ENCODE assay signal across 8 mouse cellular contexts in the genomic region with DNA sequence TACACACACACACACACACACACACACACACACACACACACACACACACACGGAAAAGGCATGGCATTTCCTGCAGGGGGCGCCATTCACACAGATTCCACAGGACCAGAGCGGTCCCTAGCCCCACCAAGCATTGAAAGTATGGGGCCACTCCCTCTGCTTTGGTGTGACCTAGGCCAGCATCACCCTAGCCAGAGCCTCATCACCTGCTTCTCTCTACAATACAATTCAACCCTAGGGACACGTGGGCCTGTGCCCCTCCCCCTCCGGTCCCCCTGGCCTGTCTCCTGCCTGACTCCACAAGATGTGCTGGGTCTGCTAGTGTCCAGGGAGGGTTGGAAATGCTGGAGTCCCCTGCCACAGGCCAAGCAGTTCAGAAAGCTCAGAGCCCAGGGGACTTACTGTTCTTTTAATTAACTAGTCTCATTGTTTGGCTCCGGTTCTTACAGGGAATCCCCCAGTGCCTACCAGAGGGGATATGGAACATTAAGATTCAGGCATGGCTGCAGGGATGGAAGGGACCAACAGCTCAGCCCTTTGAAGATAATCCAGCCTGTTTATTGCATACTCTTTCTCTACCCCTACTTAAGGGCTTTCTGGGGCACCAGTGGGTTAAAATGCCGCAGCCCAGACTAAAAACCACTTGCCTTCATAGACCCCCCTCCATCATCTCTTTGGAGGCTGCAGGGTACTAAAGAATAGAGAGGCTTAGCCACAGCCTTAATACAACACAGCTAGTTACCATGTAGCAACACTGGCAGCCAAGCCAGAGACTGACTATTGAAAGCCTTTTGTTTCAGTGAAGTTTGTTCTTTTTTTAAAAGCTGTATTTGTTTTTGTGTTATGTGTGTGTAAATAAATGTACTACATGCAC.
DNase-seq lines count a peak whose midpoint lies in the region; ATAC-seq and TF ChIP-seq lines count a peak whose summit lies in the region.

No protein-coding gene starts in this region.

- no peaks in the 10 kb centered on the region for H3K36me3 ChIP-seq in embryonic facial prominence, embryonic 10.5 days (replicated peaks)
- no peaks in the 10 kb centered on the region for H3K36me3 ChIP-seq in hindbrain, postnatal 0 days (ENCODE audit: insufficient read depth, low read length)
- no peaks in the 10 kb centered on the region for H3K36me3 ChIP-seq in neural tube, embryonic 12.5 days
- no peaks in the 10 kb centered on the region for H3K36me3 ChIP-seq in heart, embryonic 11.5 days (ENCODE audit: control insufficient read depth, insufficient read depth, low read length)

- H3K9ac ChIP-seq in hindbrain, postnatal 0 days (replicated peaks; ENCODE audit: low read length) = no peak overlapping the region
- H3K9ac ChIP-seq in neural tube, embryonic 12.5 days = no peak overlapping the region
- no peak overlapping the region for H3K9ac ChIP-seq in heart, embryonic 11.5 days (ENCODE audit: low read depth, low read length)

- DNase-seq in cerebellum, postnatal 10 days = peak; percentile 55 to 62
- DNase-seq in cerebellum, adult 8-10 months = no peak
- peak; percentile 79 for DNase-seq in A20 (ENCODE audit: low read depth, low spot score)
- peak; percentile 64 for DNase-seq in embryonic facial prominence, embryonic 10.5 days (ENCODE audit: low spot score)
- peak; percentile 67 for DNase-seq in hindbrain, postnatal 0 days (ENCODE audit: low spot score)

- peaks cover 22% of the 10 kb centered on the region for H3K27me3 ChIP-seq in embryonic facial prominence, embryonic 10.5 days (replicated peaks; ENCODE audit: low read depth, poor library complexity, severe bottlenecking)
- no peaks in the 10 kb centered on the region for H3K27me3 ChIP-seq in hindbrain, postnatal 0 days (ENCODE audit: insufficient read depth, low read length)
- peaks cover 4% of the 10 kb centered on the region; the same call in 1 of the 2 replicates for H3K27me3 ChIP-seq in neural tube, embryonic 12.5 days (replicated peaks)
- peaks cover 4% of the 10 kb centered on the region; the same call in 1 of the 2 replicates for H3K27me3 ChIP-seq in heart, embryonic 11.5 days (ENCODE audit: control insufficient read depth, insufficient read depth, low read length)

- 0 out of 2 replicates have a peak, but pooled peaks cover 2% of the 10 kb centered on the region for H3K9me3 ChIP-seq in embryonic facial prominence, embryonic 10.5 days
- no peaks in the 10 kb centered on the region for H3K9me3 ChIP-seq in hindbrain, postnatal 0 days (ENCODE audit: low read length)
- H3K9me3 ChIP-seq in neural tube, embryonic 12.5 days = no peaks in the 10 kb centered on the region
- no peaks in the 10 kb centered on the region for H3K9me3 ChIP-seq in heart, embryonic 11.5 days (replicated peaks; ENCODE audit: control insufficient read depth, low read length)

- no peak overlapping the region for H3K4me3 ChIP-seq in embryonic facial prominence, embryonic 10.5 days
- no peak overlapping the region for H3K4me3 ChIP-seq in hindbrain, postnatal 0 days (ENCODE audit: low read length)
- no peak overlapping the region for H3K4me3 ChIP-seq in neural tube, embryonic 12.5 days
- no peak overlapping the region for H3K4me3 ChIP-seq in heart, embryonic 11.5 days (ENCODE audit: low read depth, low read length)

- 0 out of 2 replicates have a peak overlapping the region, but pooled peaks have one; percentile 25 for H3K27ac ChIP-seq in embryonic facial prominence, embryonic 10.5 days (replicated peaks)
- no peak overlapping the region for H3K27ac ChIP-seq in hindbrain, postnatal 0 days
- H3K27ac ChIP-seq in neural tube, embryonic 12.5 days = no peak overlapping the region
- no peak overlapping the region for H3K27ac ChIP-seq in heart, embryonic 11.5 days (ENCODE audit: low read depth, low read length)

- H3K4me1 ChIP-seq in embryonic facial prominence, embryonic 10.5 days = peaks cover 26% of the 10 kb centered on the region
- no peaks in the 10 kb centered on the region for H3K4me1 ChIP-seq in hindbrain, postnatal 0 days (ENCODE audit: insufficient read depth, low read length)
- H3K4me1 ChIP-seq in neural tube, embryonic 12.5 days = peaks cover 10% of the 10 kb centered on the region
- peaks cover 2% of the 10 kb centered on the region; the same call in 1 of the 2 replicates for H3K4me1 ChIP-seq in heart, embryonic 11.5 days (ENCODE audit: control insufficient read depth, insufficient read depth, low read length)

- peak; percentile 79 for TF ChIP-seq CTCF in hindbrain, postnatal 0 days (IDR thresholded peaks at IDR 0.05; ENCODE audit: low read depth)

- 5% methylated on average over 7 of the region's 7 CpGs for whole genome bisulfite sequencing in embryonic facial prominence, embryonic 10.5 days
- 16% methylated on average over 6 of the region's 7 CpGs for WGBS in hindbrain, postnatal 0 days
- WGBS in neural tube, embryonic 12.5 days = 13% methylated on average over 7 of the region's 7 CpGs
- 30% methylated on average over 7 of the region's 7 CpGs for WGBS in heart, embryonic 11.5 days (ENCODE audit: insufficient replicate concordance)

- ATAC-seq in hindbrain, postnatal 0 days = peak; percentile 70
- peak; percentile 41; the same call in 1 of the 2 replicates for ATAC-seq in neural tube, embryonic 12.5 days (ENCODE audit: low FRiP score, low read depth)
- ATAC-seq in inflammation-experienced regulatory T-cells, adult 6 months = no peak
- ATAC-seq in heart, embryonic 11.5 days (replicated peaks; ENCODE audit: insufficient number of reproducible peaks, low FRiP score, low TSS enrichment) = no peak

- no peak overlapping the region for H3K4me2 ChIP-seq in hindbrain, postnatal 0 days (ENCODE audit: low read depth, low read length)
- no peak overlapping the region for H3K4me2 ChIP-seq in neural tube, embryonic 12.5 days (replicated peaks)
- no peak overlapping the region for H3K4me2 ChIP-seq in heart, embryonic 11.5 days

Comparison
In these comparisons a context has a peak if more than half of its experiments do, and no peak if none do; other contexts are left out.
1. ATAC-seq: peak in hindbrain, postnatal 0 days (single experiment) and neural tube, embryonic 12.5 days (single experiment); none in inflammation-experienced regulatory T-cells, adult 6 months (single experiment) and heart, embryonic 11.5 days (single experiment).